Mouse (Mus musculus) right cerebral cortex, adult 18-20 months (tissue): ENCODE measurements around the gene Mtx1.
"Not testable (repeated sequence)": the region's sequence is repeated elsewhere in the genome, so short reads cannot be mapped to it uniquely, and the experiment has no call there.

ENCODE experiments used
- DNase-seq: peaks from one replicate; pipeline ENCODE4 v3.0.0; 2022; ENCODE audit warnings: mixed read lengths

Gene Mtx1

DNA sequence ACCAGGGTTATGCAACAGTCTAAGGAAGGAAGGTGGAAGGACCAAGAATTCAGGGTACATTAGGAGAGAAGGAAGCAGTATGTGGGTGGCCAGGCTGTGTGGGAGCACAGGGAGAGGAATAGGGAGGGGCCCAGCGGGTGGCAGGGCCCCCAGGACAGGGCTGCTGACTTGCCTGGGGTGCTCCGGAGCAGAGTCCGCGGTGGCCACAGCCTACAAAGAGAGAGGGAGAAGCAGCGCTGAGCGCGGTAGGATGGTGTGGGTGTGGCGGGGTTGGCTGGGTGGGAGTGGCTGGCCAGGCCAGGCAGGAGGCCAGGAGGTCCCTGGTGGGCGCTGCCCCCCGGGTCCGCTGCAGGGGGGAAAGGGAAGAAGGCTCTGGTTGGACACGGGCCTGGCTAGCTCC is 11.6 kb upstream of the Mtx1 start:
- no peak for DNase-seq

- no peak for DNase-seq
These were observed 10.8 kb upstream of the Mtx1 start for GRCm38 (mm10) chr3:89237682-89238081.

GRCm38 (mm10) chr3:89236516-89236915 is 9.6 kb upstream of the Mtx1 start:
- peak; percentile 76 for DNase-seq

DNA sequence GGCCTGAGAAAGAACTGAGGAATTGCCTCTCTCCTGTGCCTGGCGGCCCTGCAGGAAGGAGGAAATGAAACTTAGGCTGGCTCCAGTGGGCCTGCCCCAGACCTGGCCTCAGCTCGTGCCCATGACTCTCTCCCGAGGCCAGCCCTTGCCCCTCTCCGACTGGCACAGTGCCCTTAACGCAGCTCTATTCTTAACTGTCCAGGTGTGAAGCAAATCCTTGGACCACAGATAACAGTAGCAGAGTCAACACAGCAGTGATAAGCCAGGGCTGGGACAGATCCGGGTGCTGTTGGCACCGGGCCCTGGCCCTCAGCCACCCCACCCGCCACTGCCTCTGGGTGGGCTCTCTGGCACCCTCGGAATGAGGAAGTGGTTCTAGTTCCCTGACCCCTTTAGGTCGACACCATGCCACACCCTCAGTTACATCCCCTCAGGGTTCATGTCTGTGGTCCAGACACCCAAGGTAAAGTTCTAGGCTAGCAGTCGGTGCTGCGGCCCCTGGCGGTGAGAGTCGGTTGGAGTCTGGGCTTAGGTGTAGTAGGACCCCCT is 6.7 kb upstream of the Mtx1 start:
- no peak for DNase-seq

- DNase-seq, result no peak
These were observed 5.7 kb upstream of the Mtx1 start for GRCm38 (mm10) chr3:89232614-89233013.

GRCm38 (mm10) chr3:89231772-89232275 is 4.9 kb upstream of the Mtx1 start:
- DNase-seq, result no peak

GRCm38 (mm10) chr3:89231345-89231744 is 4.5 kb upstream of the Mtx1 start:
- no peak for DNase-seq

DNA sequence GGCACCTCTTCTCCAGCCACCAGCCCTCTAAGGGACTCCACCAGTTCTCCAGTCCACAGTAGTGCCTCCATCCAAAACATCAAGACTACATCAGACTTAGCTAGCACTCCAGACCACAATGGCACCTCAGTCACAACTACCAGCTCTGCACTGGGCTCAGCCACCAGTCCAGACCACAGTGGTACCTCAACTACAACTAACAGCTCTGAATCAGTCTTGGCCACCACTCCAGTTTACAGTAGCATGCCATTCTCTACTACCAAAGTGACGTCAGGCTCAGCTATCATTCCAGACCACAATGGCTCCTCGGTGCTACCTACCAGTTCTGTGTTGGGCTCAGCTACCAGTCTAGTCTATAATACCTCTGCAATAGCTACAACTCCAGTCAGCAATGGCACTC is 3.7 kb upstream of the Mtx1 start:
- DNase-seq, result no peak

DNA sequence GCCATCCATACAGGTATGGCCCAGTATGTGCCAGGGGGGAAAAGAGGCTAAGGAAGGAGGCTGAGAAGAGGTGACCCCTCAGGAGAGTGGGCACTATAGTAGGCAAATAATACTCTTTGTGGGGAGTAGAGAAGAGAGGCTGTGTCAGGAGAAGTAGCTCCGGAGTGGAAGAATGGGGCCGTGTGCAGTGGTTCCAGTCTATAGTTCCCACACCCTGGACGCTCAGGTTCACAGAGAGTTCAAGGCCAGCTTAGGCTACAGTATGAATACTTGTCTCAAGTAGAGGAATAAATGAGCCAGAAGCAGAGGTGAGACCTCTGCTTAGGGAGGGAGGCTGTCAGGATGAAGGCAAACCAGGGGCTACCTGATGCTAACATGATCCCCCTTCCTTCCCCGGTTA is 2.4 kb upstream of the Mtx1 start:
- DNase-seq, result no peak

DNA sequence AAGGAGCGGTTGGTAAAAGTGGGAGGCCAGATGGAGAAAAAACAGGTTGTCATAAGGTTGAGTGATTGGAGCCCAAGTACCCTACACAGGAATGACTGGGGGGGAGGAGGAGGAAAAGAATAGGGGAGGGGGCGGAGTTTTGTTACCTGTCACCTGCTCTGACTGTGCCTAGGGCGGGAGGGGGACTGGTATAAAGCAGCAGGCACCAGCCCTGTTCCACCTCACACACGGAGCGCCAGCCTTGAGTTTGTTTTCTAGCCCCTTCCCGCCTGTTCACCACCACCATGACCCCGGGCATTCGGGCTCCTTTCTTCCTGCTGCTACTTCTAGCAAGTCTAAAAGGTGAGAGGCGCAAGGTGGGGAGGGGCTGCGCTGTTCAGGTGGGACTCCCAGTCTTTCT is 1.9 kb upstream of the Mtx1 start, which contains the start of gene Muc1:
Gene Muc1 (plus strand): TSS at position 222 of the 400 bp plus-strand sequence.
- DNase-seq, result no peak

GRCm38 (mm10) chr3:89228180-89228549 is 1.3 kb upstream of the Mtx1 start:
- DNase-seq, result peak; percentile 85

GRCm38 (mm10) chr3:89227307-89228179 is 655 bp upstream of the Mtx1 start:
- peak; percentile 95 for DNase-seq

DNA sequence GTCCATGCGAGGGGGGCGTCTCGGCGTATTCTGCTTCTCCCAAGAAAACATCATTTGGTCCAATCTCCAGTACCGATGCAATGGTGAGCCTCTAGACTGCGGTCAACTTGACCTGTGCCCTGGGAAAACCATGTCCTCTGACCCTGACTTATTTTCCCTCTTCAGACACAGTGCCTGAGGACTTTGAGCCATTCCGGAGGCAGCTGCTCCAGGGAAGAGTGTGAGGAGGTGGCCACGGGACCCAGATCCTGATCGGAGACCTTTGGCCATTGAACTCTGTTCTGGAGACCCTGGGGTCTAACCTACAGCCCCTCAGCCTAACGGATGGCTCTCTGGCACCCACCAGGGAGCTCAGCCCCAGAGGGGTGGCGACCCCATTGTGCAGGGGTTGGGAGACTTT is 527 bp downstream of the Mtx1 start:
- no peak for DNase-seq

- DNase-seq, result no peak
These were observed 970 bp downstream of the Mtx1 start for GRCm38 (mm10) chr3:89225918-89226317.

DNA sequence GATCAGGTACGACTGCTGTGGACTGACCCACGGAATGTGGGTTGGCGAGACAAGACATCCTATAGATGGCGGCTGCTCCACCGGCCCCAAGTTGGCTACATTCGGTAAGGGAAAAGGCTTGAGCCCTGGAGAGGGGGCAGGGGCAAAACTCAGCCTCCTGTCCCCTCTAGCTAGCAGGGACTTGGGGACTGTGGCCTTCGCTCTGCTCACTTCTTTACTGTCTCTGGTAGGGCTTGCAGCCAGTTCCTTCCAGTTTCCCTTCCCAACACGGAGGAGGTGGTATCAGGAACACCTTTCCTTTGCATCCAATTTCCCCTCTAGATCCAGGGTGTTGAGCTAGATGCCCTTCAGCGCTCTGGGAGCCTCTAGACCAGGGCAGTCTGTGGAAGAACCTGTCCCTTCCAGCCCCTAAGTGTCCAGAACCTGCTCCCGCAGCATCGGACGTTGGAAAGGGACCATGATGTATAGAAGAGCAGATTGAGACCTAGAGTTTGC is 1.5 kb downstream of the Mtx1 start:
- DNase-seq, result no peak

GRCm38 (mm10) chr3:89224796-89225195 is 2.1 kb downstream of the Mtx1 start:
- DNase-seq, result no peak

GRCm38 (mm10) chr3:89221167-89221566 is 5.7 kb downstream of the Mtx1 start:
- no peak for DNase-seq

- no peak for DNase-seq
These were observed 7.3 kb downstream of the Mtx1 start for GRCm38 (mm10) chr3:89219546-89219945.

GRCm38 (mm10) chr3:89218271-89218670 is 8.6 kb downstream of the Mtx1 start:
- no peak for DNase-seq

DNA sequence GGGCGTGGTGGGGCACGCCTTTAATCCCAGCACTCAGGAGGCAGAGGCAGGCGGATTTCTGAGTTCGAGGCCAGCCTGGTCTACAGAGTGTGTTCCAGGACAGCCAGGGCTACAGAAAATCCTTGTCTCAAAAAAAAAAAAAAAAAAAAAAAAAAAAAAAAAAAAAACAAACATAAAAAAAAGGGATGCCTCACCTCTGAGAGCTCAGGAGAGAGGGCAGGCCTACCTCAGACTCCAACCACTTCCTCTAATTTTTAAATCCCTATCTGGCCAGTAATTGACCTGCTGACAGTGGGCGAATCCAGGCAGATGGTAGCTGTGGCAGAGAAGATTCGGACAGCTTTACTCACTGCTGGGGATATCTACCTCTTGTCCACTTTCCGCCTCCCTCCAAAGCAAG is 10.5 kb downstream of the Mtx1 start:
- not testable (repeated sequence) for DNase-seq

GRCm38 (mm10) chr3:89215853-89216252 is 11.0 kb downstream of the Mtx1 start:
- peak; percentile 85 for DNase-seq

DNA sequence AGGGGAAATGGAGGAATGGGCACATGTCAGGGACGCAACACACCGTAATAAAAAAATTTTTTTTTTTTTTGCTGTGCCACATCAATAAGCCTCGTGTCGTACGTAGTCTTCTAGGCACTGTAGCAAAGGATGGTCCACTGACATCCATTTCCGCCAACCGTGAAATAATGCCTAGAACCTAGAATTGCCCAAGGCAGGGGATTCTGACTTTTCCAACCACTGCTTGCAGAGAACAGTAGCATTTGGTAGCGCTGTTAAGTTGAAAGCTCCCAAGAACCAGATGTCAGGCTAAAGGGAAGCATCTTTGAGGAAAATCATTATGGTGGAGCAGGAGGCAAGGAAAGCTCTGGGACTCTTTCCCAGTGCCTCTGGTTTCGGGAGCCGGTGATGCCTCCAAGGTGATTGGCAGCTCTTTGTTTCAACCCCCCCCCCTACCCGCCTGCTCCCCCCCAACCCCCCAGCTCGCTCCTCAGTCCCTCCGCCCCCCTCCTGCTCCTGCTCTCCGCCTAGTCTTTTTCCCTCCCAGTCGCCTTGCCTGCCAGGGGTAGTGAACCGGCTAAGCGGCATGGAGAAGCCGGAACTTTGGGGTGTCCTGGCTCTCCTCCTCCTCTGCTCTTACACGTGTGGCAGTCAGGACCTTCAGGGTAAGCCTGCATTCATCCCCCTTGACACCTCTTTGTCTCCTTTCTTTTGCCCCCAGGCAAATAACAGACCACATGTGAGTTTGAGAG is 12.0 kb downstream of the Mtx1 start, which contains the start of gene Thbs3:
Gene Thbs3 (plus strand): TSS at position 500 of the 731 bp plus-strand sequence.
- DNase-seq, result no peak

GRCm38 (mm10) chr3:89213803-89214530 is 12.9 kb downstream of the Mtx1 start:
- DNase-seq, result peak; percentile 95
